Mouse (Mus musculus): ENCODE data around the gene Dzank1. TPM values are rescaled to one million over a fixed set of nuclear protein-coding genes. Genes with fewer than 3 reads are reported as not detected.

Gene Dzank1
- total and polyA plus RNA-seq, 3 experiments = 0.08 to 0.35 TPM; not detected in 1

DNA sequence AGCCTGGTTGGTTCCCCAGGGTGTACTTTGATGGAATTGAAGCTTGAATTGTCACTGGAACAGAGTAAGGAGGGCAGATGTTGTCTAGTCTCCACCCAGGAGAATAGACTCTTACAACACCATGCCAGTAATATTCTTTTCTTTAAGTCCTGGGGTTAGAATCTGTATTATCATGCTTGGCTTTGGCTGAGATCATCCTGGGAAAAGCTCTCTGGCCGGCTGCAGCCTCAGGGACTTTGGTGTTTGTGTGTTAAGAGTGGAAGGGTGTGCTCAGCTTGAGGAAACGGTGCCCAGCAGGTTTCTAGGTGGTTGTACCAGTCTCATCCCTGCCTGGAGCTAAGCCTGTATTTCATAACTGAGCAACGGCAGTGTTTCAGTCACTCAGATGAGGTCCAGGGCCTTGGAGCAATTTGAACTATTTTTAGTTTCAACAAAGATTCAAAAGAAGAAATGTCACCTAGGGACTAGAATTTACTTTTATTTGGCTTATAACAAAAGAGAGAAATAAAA lies 88.0 kb downstream of the Dzank1 start (continued):
- no peak for TF ChIP-seq MYB (IDR thresholded peaks at IDR 0.05; ENCODE audit: low read depth, low read length)

DNA sequence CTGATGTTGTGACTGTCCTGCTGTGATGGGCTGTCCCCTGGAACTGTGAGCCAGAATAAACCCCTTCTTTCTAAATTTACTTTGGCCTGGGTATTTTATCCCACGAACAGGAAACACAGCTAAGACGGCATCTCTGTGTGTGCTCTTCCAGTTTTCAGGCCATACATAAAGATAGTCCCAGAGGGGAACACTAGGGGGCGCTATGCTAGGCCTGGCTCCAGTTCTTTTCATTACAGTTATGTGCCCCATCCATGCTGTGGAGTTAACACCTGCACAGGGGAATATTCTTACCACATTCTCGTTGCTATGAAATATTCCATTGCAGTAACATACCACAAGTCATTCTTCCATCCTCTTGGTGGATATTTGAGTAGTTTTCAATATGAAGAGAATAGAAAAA lies 88.8 kb downstream of the Dzank1 start:
- Histone ChIP-seq H3K27me3 (ENCODE audit: control insufficient read depth in 1 of 2, insufficient read depth in 2 of 2, low read length in 2 of 2) (peaks cover 0 to 1% of the 10 kb centered on the region in 2 experiments; a peak in 2 of 4 replicates), H3K9ac (ENCODE audit: control insufficient read depth, low read depth, low read length, poor library complexity, severe bottlenecking) (no peak overlapping the region), H3K9me3 (replicated peaks; ENCODE audit: insufficient read depth, low read length) (no peaks in the 10 kb centered on the region), H3K36me3 (ENCODE audit: control insufficient read depth in 1 of 2, insufficient read depth in 2 of 2, low read length in 2 of 2) (no peaks in the 10 kb centered on the region), H3K4me3 (ENCODE audit: control insufficient read depth in 1 of 2, insufficient read depth in 1 of 2, low read depth in 2 of 2, low read length in 2 of 2) (no peak overlapping the region), H3K4me1 (ENCODE audit: control insufficient read depth in 1 of 2, insufficient read depth in 2 of 2, low read length in 2 of 2) (no peaks in the 10 kb centered on the region), H3K79me2 (ENCODE audit: control insufficient read depth, insufficient read depth, low read length, poor library complexity) (no peaks in the 10 kb centered on the region), H3K27ac (ENCODE audit: control insufficient read depth, low read depth, low read length) (no peak overlapping the region)
- TF ChIP-seq SMC3 (IDR thresholded peaks at IDR 0.05; ENCODE audit: low read depth, low read length) (peak; percentile 40; the same call in 1 of the 2 replicates), ZKSCAN1 (IDR thresholded peaks at IDR 0.05; ENCODE audit: low read depth, low read length) (no peak), POLR2A (IDR thresholded peaks at IDR 0.05; ENCODE audit: control insufficient read depth in 1 of 2, insufficient read depth in 1 of 2, low read depth in 1 of 2, low read length in 2 of 2, poor library complexity in 1 of 2) (no peak), MAFK (IDR thresholded peaks at IDR 0.05; ENCODE audit: borderline replicate concordance, low read depth, low read length) (no peak), CTCF (IDR thresholded peaks at IDR 0.05 in 2 of 3, conservative IDR thresholded peaks at IDR 0.05 in 1 of 3; ENCODE audit: control insufficient read depth in 1 of 3, insufficient read depth in 1 of 3, low read depth in 2 of 3, low read length in 3 of 3, poor library complexity in 1 of 3, severe bottlenecking in 1 of 3) (peak; percentile 59 to 73 (median 62))
- DNase-seq (ENCODE audit: low read depth, low spot score) = peak; percentile 47

DNA sequence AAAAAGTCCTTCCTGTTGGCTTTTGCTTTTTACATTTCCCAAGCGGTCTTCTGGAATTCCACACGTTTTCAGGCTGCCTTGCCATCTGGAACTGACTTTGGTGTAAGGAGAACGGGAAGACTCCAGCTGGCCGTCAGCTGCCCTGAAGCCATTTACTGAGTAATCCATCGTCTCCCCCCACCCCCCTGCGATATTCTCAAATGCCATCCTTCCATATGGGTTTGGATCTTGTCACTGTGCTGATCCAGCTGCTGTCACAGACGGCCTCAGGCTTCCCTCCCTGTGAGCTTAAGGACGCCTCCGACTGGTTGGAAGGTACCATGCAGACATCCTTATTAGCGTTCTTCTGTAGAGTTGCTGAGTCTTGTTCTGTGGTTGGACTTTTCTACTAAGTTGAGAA lies 91.5 kb downstream of the Dzank1 start:
- Histone ChIP-seq H3K9ac (ENCODE audit: control insufficient read depth, low read depth, low read length, poor library complexity, severe bottlenecking) (no peak overlapping the region), H3K27me3 (ENCODE audit: control insufficient read depth in 1 of 2, insufficient read depth in 2 of 2, low read length in 2 of 2) (no peaks in the 10 kb centered on the region; a peak in 1 of 4 replicates), H3K4me3 (ENCODE audit: control insufficient read depth in 1 of 2, insufficient read depth in 1 of 2, low read depth in 2 of 2, low read length in 2 of 2) (no peak overlapping the region), H3K9me3 (replicated peaks; ENCODE audit: insufficient read depth, low read length) (no peaks in the 10 kb centered on the region), H3K27ac (ENCODE audit: control insufficient read depth, low read depth, low read length) (no peak overlapping the region), H3K36me3 (ENCODE audit: control insufficient read depth in 1 of 2, insufficient read depth in 2 of 2, low read length in 2 of 2) (no peaks in the 10 kb centered on the region), H3K4me1 (ENCODE audit: control insufficient read depth in 1 of 2, insufficient read depth in 2 of 2, low read length in 2 of 2) (no peaks in the 10 kb centered on the region), H3K79me2 (ENCODE audit: control insufficient read depth, insufficient read depth, low read length, poor library complexity) (no peaks in the 10 kb centered on the region)
- DNase-seq (ENCODE audit: low read depth, low spot score) = no peak
- no peak for TF ChIP-seq RAD21 (IDR thresholded peaks at IDR 0.05; ENCODE audit: low read depth, low read length)
- TF ChIP-seq JUND (IDR thresholded peaks at IDR 0.05; ENCODE audit: low read depth, low read length) = no peak
- TF ChIP-seq BHLHE40 (IDR thresholded peaks at IDR 0.05; ENCODE audit: borderline replicate concordance, low read depth, low read length) = no peak
- TF ChIP-seq SMC3 (IDR thresholded peaks at IDR 0.05; ENCODE audit: low read depth, low read length) = no peak
- no peak for TF ChIP-seq CHD2 (IDR thresholded peaks at IDR 0.05; ENCODE audit: low read length)
- TF ChIP-seq E2F4 (IDR thresholded peaks at IDR 0.05; ENCODE audit: borderline replicate concordance, low read depth, low read length) = no peak
- TF ChIP-seq TAL1 (IDR thresholded peaks at IDR 0.05; ENCODE audit: low read length) = no peak
- no peak for TF ChIP-seq POLR2A (IDR thresholded peaks at IDR 0.05; ENCODE audit: control insufficient read depth in 1 of 2, insufficient read depth in 1 of 2, low read depth in 1 of 2, low read length in 2 of 2, poor library complexity in 1 of 2)
- no peak for TF ChIP-seq GABPA (IDR thresholded peaks at IDR 0.05; ENCODE audit: low read depth, low read length)
- TF ChIP-seq KAT2A (conservative IDR thresholded peaks at IDR 0.05; ENCODE audit: low read depth, low read length) = no peak
- TF ChIP-seq ETS1 (IDR thresholded peaks at IDR 0.05; ENCODE audit: low read depth, low read length) = no peak
